Mouse (Mus musculus) urinary bladder, adult 2 months (tissue): ENCODE results near the gene Ppp1r3e. TPM values are rescaled to one million over a fixed set of nuclear protein-coding genes. Genes with fewer than 3 reads are reported as not detected.

Experiments used
- DNase-seq: peaks from one replicate; pipeline ENCODE4 v3.0.0; 2022; ENCODE audit warnings: low spot score
- polyA plus RNA-seq: library from polyadenylated mRNA; depleted of rRNA; stranded (reverse); fragments of >200 nt; gene quantifications from 2 replicates; pipeline ENCODE4 v1.2.3, GENCODE M21; 2012; rRNA removed

The Ppp1r3e gene
- polyA plus RNA-seq: 9.4 and 13.5 TPM in 2 replicates

DNA sequence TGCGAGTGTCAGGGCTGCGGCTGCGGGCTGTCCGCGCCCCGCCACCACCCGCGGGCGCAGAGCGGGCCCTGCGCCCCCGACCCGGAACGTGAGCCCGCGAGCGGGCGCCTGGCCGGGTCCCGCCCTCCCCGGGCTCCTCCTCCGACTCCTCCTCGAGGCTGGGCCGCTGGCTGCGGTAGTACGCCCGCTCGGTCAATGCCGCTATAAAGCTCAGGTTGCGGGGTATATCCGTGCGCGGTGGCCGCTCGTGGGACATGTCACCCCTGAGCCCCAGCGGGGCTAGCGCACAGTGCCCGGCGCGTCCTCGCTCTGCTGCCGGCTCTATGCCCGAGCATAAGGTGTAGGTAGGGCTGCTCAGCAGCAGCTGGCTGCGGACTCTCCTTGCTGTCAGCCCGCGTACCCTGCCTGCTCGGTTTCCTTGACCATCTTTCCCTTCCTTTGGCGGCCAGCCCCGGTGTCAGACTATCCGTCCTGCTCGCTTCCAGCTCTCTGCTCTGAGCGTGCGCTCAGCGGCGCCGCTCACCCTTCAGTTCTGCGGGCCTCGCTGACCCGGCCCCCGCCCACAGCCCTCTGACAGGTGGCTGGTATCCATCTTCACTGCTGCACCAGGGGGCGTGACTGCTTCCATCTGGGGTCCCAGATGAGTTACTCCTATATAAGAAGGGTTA lies at the start of gene Ppp1r3e:
Gene Ppp1r3e (minus strand): TSS at position 503 of the 668 bp plus-strand sequence.
- DNase-seq: peak; percentile 74

DNA sequence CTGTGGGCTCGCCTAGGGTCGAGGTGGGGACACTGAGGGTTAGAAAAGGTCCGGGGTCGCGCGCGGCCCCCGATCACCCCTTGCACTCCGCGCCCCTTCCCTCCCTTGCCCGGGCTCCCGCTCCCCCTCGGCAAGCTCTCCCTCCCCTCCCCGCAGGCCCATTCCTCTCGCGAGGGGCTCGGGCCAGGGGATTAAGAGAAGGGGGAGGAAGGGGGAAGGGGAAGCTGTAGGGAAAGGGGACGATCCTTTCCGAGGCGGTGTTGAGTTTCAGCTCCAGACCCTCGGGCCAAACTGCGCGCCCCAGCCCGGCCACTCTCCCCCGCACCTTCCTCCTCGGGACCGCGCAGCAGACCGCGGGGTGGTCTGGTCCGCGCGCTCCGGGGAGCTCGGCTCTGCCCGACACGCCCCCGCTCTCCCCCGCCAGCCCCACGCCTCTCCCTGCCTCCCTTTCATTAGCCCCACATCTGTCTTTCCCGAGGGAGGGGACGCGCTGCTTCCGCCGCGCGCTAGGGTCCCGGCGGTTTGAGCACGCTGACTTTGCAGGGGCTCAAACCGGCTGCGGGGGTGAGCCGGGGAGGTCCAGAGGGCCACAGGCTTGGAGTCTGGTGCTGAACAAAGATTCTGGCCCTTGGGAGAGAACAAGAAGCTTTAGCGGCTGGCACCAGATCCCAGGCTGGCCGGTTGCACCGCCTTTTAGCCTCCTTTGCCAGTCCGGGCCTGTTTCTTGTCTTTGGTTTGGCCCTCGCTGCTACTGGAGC lies 49.2 kb upstream of the Ppp1r3e start:
- DNase-seq: peak; percentile 67

DNA sequence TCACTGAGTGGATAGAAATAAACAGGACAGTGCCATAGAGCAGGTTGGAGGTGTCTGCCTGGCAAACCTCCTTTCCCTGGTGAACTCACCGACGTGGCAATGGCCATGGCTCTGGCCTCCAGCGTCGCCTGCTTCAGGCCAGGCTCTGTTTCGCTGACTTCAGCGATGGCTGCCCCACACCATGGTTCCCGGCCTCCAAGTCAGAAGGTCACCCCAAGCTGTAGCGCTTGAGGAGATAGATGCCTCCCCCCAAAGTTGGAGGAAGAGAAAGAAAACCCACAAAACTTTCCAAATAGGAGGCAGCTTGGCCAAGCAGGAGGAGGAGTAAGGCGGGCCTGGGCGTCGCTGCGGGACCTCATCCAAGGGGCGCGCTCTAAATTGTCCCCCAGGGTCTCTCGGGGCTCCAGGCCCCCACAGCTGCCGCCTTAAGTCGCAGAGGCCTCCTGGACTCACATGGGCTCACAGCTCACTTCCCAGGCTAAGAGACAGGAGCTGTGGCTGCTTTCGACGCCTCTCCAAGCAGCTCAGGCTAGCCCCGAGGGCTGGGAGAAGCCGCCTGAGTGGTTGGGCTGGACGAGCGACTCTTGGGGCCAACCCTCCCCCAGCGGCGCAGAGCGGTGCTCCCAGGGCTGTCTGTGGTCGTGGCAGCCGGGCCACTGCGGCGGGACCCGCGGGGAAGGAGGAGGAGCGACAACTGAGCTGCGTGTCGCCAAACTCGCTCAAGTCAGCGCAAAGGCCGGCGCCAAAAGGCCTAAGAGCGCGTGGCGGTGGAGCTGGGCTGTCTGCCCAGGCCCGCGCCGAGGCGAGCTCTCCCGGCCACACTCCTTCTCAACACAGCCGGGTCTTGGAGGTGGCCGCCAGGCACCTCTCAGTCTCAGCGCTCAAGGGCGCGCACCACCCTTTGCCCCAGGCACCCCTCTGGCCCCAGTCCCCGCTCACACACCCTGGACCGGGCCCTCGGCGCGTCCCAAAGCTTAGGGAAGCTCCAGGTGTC lies 48.3 kb upstream of the Ppp1r3e start, which contains the start of gene Efs:
Gene Efs (minus strand): TSS at position 778 of the 994 bp plus-strand sequence.
- DNase-seq: peak; percentile 80

DNA sequence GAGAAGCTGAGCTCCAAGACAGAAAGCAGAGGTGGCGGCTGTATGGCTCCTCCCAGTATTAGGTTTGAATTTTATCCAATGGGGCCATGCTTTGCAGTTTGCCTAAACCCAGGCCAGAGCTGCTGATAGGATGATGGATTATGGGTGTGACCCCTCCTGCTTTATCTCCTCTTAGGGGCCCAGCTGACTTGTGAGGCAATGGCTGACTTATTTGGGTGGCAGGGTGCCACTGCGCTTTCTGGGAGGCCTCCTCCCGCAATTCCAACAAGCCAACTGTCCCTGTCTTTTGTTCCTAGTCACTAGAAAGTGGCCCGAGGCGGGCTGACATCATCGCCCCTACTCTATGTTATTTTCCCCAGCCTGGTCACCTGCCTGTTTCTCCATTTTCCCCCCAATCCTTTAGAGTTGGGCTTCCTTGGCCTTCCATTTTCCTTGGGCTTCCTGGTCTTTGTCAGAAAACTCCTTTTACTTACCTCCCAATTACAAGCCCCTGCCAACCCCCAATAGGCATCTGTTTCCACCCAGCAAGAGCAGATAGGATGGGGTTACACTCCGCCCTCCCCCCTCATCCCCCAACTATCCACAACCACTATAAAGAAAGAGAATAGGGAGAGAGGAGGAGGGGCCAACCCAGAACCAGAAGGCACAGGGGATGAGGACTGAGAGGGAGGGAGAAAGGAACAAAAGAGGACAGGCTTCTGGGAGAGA lies 47.4 kb upstream of the Ppp1r3e start:
- peak; percentile 46 for DNase-seq

- DNase-seq: no peak
Observed at GRCm38 (mm10) chr14:54920076-54920685, 42.8 kb upstream of the Ppp1r3e start.

DNA sequence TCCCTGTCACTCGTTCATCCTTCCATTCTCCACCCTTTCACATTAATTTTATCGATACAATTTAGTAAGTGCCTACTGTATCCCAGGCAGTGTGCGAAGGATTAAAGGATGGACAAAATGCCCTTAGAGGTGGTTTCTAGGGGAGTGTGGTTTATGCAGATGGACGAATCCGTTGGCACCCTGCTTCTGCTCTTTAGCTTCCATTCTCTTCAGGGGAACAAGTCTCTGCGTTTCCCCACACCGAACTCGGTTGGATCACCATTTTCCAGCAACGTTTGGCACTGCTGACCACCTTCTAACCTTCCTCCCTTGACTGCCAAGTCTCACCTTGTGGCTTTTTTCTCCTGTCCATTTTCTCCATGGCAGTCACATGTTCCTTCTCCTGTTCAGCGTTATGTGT lies 36.0 kb upstream of the Ppp1r3e start:
- no peak for DNase-seq

DNA sequence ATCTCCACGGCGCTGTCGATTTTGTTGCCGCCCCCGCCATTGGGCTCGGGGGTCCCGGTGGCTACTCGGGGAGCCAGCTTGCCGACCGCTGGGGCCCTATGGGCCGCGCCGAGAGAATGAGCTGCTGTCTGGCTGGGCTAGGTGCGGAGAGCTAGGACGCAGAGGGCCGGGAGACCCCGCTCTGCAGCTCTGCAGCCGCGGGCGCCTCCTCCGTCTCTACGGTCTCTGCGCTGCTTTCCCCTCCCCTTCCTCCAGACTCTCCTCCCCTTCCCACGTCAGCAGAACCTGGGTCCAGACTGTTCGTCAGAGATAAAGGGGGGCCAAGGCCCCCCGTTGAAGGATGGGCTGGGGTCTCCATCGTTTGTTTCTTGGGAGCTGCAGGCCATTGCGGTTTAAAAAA lies 35.5 kb upstream of the Ppp1r3e start, which contains the start of gene Slc22a17:
Gene Slc22a17 (minus strand): TSS at position 247 of the 400 bp plus-strand sequence.
- peak; percentile 54 for DNase-seq

- DNase-seq: no peak
Observed at GRCm38 (mm10) chr14:54912109-54912850, 34.9 kb upstream of the Ppp1r3e start.

GRCm38 (mm10) chr14:54908682-54909081 lies 31.3 kb upstream of the Ppp1r3e start:
- no peak for DNase-seq

- DNase-seq: no peak
Observed at GRCm38 (mm10) chr14:54903641-54904040, 26.3 kb upstream of the Ppp1r3e start.

- DNase-seq: no peak
Observed at GRCm38 (mm10) chr14:54900383-54900782, 23.0 kb upstream of the Ppp1r3e start.

- DNase-seq: no peak
Observed at GRCm38 (mm10) chr14:54897445-54897844, 20.1 kb upstream of the Ppp1r3e start.

- DNase-seq: no peak
Observed at GRCm38 (mm10) chr14:54894296-54895151, 17.2 kb upstream of the Ppp1r3e start.

DNA sequence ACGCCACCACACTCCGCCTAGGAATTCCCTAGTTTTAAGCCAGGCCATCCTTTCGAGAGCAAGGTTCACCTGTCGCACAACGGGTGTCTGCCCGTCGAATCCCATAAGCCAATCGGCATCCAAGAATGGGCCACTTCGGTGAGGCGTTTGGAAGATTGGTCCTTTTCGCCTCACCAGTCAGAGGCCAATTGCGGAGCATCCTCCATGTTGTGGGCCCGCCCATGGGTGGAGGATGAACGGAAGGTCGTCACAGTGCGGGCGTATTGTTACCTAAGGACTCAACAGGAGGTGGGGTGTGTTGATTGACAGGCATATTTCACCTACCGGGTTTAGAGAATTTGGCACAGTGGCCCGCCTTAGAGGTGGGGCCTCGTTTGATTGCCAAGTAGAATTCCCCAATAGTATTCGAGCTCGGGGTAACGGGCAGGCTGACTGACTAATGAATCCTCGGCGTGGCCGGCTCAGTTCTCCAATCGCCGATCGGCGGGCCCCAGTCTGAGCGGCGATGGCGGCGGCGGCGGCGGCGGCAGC lies 16.4 kb upstream of the Ppp1r3e start:
- peak; percentile 93 for DNase-seq

DNA sequence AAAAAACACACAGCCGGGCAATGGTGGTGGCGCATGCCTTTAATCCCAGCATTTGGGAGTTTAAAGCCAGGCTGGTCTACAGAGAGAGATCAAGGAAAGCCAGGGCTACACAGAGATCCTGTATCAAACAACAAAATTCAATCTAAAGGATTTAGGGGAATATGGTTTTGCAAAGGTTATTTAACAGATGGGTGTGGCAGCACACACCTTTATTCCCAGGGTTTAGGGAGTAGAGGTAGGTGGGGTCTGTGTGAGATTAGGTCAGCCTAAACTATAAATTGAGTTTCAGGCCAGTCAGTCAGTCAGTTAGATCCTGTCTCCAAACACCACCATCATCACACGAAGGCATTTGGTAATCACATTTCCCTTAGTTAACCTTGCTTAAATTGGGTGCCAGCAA lies 14.8 kb upstream of the Ppp1r3e start, which contains the start of gene Pabpn1:
Gene Pabpn1 (plus strand): TSS at position 301 of the 400 bp plus-strand sequence.
- no peak for DNase-seq

DNA sequence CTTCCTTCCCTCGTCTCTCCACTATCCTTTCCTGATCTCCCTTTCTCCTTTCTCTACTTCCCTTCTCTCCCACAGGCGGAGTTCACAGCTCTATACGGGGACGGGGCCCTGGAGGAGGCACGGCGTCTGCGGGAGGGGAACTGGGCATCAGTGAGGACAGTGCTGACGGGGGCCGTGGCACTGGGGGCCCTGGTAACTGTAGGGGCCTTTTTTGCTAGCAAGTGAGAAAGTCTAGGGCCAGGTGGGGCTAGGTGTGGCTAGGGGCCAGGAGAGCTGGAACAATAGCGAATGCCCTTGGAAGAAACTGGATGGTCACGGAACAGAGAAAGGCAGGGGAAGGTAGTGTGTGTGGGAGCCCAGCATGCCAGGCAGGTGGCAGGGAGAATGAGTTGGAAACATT lies 8.0 kb upstream of the Ppp1r3e start:
- DNase-seq: no peak

DNA sequence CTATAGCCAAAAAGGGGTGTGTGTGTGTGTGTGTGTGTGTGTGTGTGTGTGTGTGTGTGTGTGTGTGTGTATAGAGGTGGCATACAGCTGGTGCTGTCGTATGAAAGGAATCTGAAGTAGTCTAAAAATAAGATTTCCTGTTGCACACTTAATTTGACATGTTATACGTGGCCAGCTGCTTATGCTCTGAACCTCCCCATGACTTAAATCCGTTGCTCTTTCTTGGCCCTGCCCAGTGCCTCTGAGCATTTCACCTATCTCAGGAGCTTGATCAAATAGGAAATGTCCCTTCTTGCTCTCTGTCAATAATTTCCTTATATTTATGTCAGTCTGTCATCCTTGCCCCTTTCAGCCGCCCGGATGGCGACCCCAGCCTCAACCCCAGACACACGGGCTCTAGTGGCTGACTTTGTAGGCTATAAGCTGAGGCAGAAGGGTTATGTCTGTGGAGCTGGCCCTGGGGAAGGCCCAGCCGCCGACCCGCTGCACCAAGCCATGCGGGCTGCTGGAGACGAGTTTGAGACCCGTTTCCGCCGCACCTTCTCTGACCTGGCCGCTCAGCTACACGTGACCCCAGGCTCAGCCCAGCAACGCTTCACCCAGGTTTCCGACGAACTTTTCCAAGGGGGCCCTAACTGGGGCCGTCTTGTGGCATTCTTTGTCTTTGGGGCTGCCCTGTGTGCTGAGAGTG lies 6.8 kb upstream of the Ppp1r3e start:
- DNase-seq: no peak
